ENCODE assay signal across 11 mouse cellular contexts in genomic region chr2:180726658-180727442, GRCm38 (mm10). TPM values are rescaled to one million over a fixed set of nuclear protein-coding genes. Genes with fewer than 3 reads are reported as not detected.
DNase-seq lines count a peak whose midpoint lies in the region; ATAC-seq and TF ChIP-seq lines count a peak whose summit lies in the region.
"Had no signal": no experiment of that assay in that cellular context is flagged by ENCODE, and none has a peak within 500 bp of the region (broad histone marks: within the 10 kb centered on the region; RNA-seq: fewer than 3 reads in every experiment).

No protein-coding gene starts in this region.

- DNase-seq in ES-E14 (ENCODE audit: low read depth, low spot score) = no peak
- peak; percentile 44 to 57 for DNase-seq in spleen, postnatal 14 days (ENCODE audit: low spot score in 2 of 2)
- no peak for DNase-seq in neural tube, embryonic 10.5 days (ENCODE audit: extremely low spot score, low spot score)
- no peak for DNase-seq in cerebellum, postnatal 14 days
- DNase-seq: adrenal gland, postnatal 36 days; right cerebral cortex, postnatal 25 days had no signal

- H3K4me3 ChIP-seq in ES-E14 (ENCODE audit: insufficient read depth in 1 of 2, low read depth in 1 of 2, low read length in 2 of 2, poor library complexity in 1 of 2, severe bottlenecking in 1 of 2) = peak overlapping the region in 1 of 2 experiments; percentile 64; a peak in 2 of 4 replicates
- peak overlapping the region; percentile 59 for H3K4me3 ChIP-seq in liver, embryonic 16.5 days (ENCODE audit: low read depth, low read length)
- no peak overlapping the region for H3K4me3 ChIP-seq in forebrain, embryonic 13.5 days
- H3K4me3 ChIP-seq: hindbrain, embryonic 12.5 days had no signal

- no peaks in the 10 kb centered on the region; the same call in 1 of the 2 replicates for H3K9me3 ChIP-seq in ES-E14 (ENCODE audit: control insufficient read depth, insufficient read depth, low read depth, low read length)
- no peaks in the 10 kb centered on the region for H3K9me3 ChIP-seq in liver, embryonic 16.5 days (replicated peaks; ENCODE audit: control insufficient read depth, low read length)
- H3K9me3 ChIP-seq in forebrain, embryonic 13.5 days (replicated peaks) = no peaks in the 10 kb centered on the region
- H3K9me3 ChIP-seq: hindbrain, embryonic 12.5 days had no signal

- H3K27ac ChIP-seq in ES-E14 (ENCODE audit: insufficient read depth, low read depth, low read length, poor library complexity, severe bottlenecking) = peak overlapping the region; percentile 90
- peak overlapping the region; percentile 37 for H3K27ac ChIP-seq in liver, embryonic 16.5 days (ENCODE audit: low read length)
- no peak overlapping the region for H3K27ac ChIP-seq in forebrain, embryonic 13.5 days
- H3K27ac ChIP-seq: hindbrain, embryonic 12.5 days had no signal

- H3K36me3 ChIP-seq in ES-E14 (ENCODE audit: control insufficient read depth, insufficient read depth, low read length, poor library complexity, severe bottlenecking) = peaks cover 24% of the 10 kb centered on the region
- H3K36me3 ChIP-seq in liver, embryonic 16.5 days (ENCODE audit: control insufficient read depth, insufficient read depth) = peaks cover 26% of the 10 kb centered on the region
- peaks cover 23% of the 10 kb centered on the region for H3K36me3 ChIP-seq in forebrain, embryonic 13.5 days (ENCODE audit: poor library complexity, severe bottlenecking)

- peak overlapping the region; percentile 21; the same call in 1 of the 2 replicates for H3K9ac ChIP-seq in ES-E14 (ENCODE audit: insufficient read depth, low read depth, low read length, poor library complexity, severe bottlenecking)
- H3K9ac ChIP-seq in liver, embryonic 16.5 days (ENCODE audit: low read depth, low read length) = peak overlapping the region; percentile 11
- no peak overlapping the region for H3K9ac ChIP-seq in forebrain, embryonic 13.5 days
- H3K9ac ChIP-seq: hindbrain, embryonic 12.5 days had no signal

- H3K4me2 ChIP-seq in liver, embryonic 16.5 days (ENCODE audit: low read depth, low read length) = peak overlapping the region; percentile 52
- no peak overlapping the region for H3K4me2 ChIP-seq in forebrain, embryonic 13.5 days
- H3K4me2 ChIP-seq: hindbrain, embryonic 12.5 days had no signal

- peak; percentile 84 for ATAC-seq in CD4-positive, CD25-positive, alpha-beta regulatory T cell, adult 4 months
- no peak for ATAC-seq in liver, embryonic 16.5 days (ENCODE audit: low read depth)
- ATAC-seq in forebrain, embryonic 13.5 days = no peak

- 14% methylated on average over 6 of the region's 6 CpGs for WGBS in liver, embryonic 16.5 days (ENCODE audit: insufficient replicate concordance)
- 78% methylated on average over 6 of the region's 6 CpGs for WGBS in forebrain, embryonic 13.5 days

- H3K4me1 ChIP-seq in ES-E14 (ENCODE audit: control insufficient read depth in 2 of 2, insufficient read depth in 2 of 2, low read length in 2 of 2, poor library complexity in 1 of 2) = peaks cover 10 to 44% of the 10 kb centered on the region in 2 experiments
- peaks cover 49% of the 10 kb centered on the region for H3K4me1 ChIP-seq in liver, embryonic 16.5 days (ENCODE audit: control insufficient read depth, low read depth, low read length)
- H3K4me1 ChIP-seq in forebrain, embryonic 13.5 days = no peaks in the 10 kb centered on the region

- H3K27me3 ChIP-seq in liver, embryonic 16.5 days (ENCODE audit: control insufficient read depth, insufficient read depth, low read depth, low read length) = no peaks in the 10 kb centered on the region
- H3K27me3 ChIP-seq in forebrain, embryonic 13.5 days = no peaks in the 10 kb centered on the region; the same call in 1 of the 2 replicates
- H3K27me3 ChIP-seq: hindbrain, embryonic 12.5 days had no signal

- in situ Hi-C loops in ES-E14 (cut with MboI; ENCODE audit: low sequenced_read_pairs in 2 of 2, unreplicated experiment in 2 of 2) = no loop called here

TF ChIP-seq in ES-E14, 5 proteins besides CTCF, POLR2A, EP300 and RAD21:
- no peak for TF ChIP-seq ZC3H11A (IDR thresholded peaks at IDR 0.05; ENCODE audit: borderline replicate concordance, low read depth, low read length)

RNA-seq across cellular contexts. Expression of gene Slc17a9, which starts 1.8 kb away (rescaled TPM):
- 100 to 1,000 TPM in 1 of 2 experiments, 10 to 100 TPM in 1; 77.3 to 114 TPM for polyA plus RNA-seq in CD4-positive, CD25-positive, alpha-beta regulatory T cell, adult 4 months (2017; shearing (Covaris generic))
- total RNA-seq in ES-E14 (2012; rRNA removed) = 12.0 and 28.1 TPM in 2 replicates
- polyA plus RNA-seq in liver, embryonic 16.5 days (2015; fragmentation: Nextera tagmentation; extraction: Ambion mirVana) = 10.4 and 10.8 TPM in 2 replicates
- 0.18 and 0.58 TPM in 2 replicates for polyA plus RNA-seq in forebrain, embryonic 13.5 days (2015; fragmentation: Nextera tagmentation; extraction: Ambion mirVana)

RNA-seq across cellular contexts. Expression of gene Gid8, which starts 16.9 kb away (rescaled TPM):
- polyA plus RNA-seq in CD4-positive, CD25-positive, alpha-beta regulatory T cell, adult 4 months (2017; shearing (Covaris generic)) = 10 to 100 TPM; 11.4 to 22.0 TPM
- 57.8 and 64.7 TPM in 2 replicates for total RNA-seq in ES-E14 (2012; rRNA removed)
- polyA plus RNA-seq in liver, embryonic 16.5 days (2015; fragmentation: Nextera tagmentation; extraction: Ambion mirVana) = 101 and 112 TPM in 2 replicates
- 55.3 and 56.3 TPM in 2 replicates for polyA plus RNA-seq in forebrain, embryonic 13.5 days (2015; fragmentation: Nextera tagmentation; extraction: Ambion mirVana)

RNA-seq across cellular contexts. Expression of gene Dido1, which starts 17.1 kb away (rescaled TPM):
- 10 to 100 TPM; 49.7 to 73.1 TPM for polyA plus RNA-seq in CD4-positive, CD25-positive, alpha-beta regulatory T cell, adult 4 months (2017; shearing (Covaris generic))
- 84.7 and 90.6 TPM in 2 replicates for total RNA-seq in ES-E14 (2012; rRNA removed)
- 12.6 and 12.9 TPM in 2 replicates for polyA plus RNA-seq in liver, embryonic 16.5 days (2015; fragmentation: Nextera tagmentation; extraction: Ambion mirVana)
- polyA plus RNA-seq in forebrain, embryonic 13.5 days (2015; fragmentation: Nextera tagmentation; extraction: Ambion mirVana) = 33.4 and 35.7 TPM in 2 replicates

RNA-seq across cellular contexts. Expression of gene Bhlhe23, which starts 49.9 kb away (rescaled TPM):
- not detected for polyA plus RNA-seq in CD4-positive, CD25-positive, alpha-beta regulatory T cell, adult 4 months (2017; shearing (Covaris generic))
- total RNA-seq in ES-E14 (2012; rRNA removed) = 0.11 and 0.18 TPM in 2 replicates
- not detected in 2 replicates for polyA plus RNA-seq in liver, embryonic 16.5 days (2015; fragmentation: Nextera tagmentation; extraction: Ambion mirVana)
- 0.40 and 1.2 TPM in 2 replicates for polyA plus RNA-seq in forebrain, embryonic 13.5 days (2015; fragmentation: Nextera tagmentation; extraction: Ambion mirVana)
- total RNA-seq: adrenal gland, postnatal 36 days; layer of hippocampus, postnatal 25 days had no signal

Comparison
In these comparisons a context has a peak if more than half of its experiments do, and no peak if none do; other contexts are left out.
1. DNase-seq: peak in spleen, postnatal 14 days (2 of 2); none in ES-E14 (single experiment), neural tube, embryonic 10.5 days (single experiment) and cerebellum, postnatal 14 days (0 of 2).